Mouse (Mus musculus): Measurements from ENCODE around the gene Eda2r.

Eda2r gene

GRCm38 (mm10) chrX:97377065-97377421 is at the start of gene Eda2r:
TSS of gene Eda2r (minus strand) at chrX:97377216.
- in situ Hi-C loops (cut with MboI, MseI) = no loop called here

DNA sequence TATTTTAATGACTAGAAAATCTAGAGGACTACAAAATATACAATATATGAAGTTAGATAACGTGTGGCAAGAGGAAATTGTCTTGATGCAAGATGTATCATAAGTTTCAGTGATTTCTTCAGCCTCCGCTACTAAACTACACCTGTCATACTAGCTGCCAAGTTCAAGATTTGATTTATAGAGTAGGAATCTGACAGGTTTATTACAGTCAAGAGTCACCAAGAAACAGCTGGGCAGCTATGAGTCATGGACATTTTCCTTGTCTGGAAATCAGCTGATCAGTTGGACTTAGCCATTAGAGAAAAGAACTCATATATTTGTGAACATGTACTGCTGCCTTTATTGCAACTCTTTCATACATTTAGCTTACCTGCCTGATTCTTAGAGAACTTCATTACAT is 20.9 kb upstream of the Eda2r start:
- in situ Hi-C loops (cut with MboI, MseI) = no loop called here

DNA sequence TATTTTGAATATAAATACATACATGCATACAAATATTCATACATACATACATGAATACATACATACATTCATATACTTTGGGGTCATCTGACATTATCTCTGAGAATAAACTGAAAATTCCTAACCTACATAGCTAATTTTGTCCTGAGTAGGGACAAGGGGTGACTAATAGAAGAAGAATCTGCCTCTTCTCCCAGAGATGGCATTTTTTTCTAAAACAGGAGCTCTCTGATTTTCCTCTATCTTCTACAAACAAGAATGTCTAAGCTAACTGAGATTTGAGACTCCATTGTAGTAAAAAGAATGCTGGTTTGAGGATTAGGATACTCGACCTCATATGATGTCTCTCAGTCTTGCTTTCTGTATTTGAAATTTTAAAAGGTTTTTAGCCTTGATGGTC is 1.1 kb upstream of the Eda2r start:
- in situ Hi-C loops (cut with MboI, MseI) = no loop called here

DNA sequence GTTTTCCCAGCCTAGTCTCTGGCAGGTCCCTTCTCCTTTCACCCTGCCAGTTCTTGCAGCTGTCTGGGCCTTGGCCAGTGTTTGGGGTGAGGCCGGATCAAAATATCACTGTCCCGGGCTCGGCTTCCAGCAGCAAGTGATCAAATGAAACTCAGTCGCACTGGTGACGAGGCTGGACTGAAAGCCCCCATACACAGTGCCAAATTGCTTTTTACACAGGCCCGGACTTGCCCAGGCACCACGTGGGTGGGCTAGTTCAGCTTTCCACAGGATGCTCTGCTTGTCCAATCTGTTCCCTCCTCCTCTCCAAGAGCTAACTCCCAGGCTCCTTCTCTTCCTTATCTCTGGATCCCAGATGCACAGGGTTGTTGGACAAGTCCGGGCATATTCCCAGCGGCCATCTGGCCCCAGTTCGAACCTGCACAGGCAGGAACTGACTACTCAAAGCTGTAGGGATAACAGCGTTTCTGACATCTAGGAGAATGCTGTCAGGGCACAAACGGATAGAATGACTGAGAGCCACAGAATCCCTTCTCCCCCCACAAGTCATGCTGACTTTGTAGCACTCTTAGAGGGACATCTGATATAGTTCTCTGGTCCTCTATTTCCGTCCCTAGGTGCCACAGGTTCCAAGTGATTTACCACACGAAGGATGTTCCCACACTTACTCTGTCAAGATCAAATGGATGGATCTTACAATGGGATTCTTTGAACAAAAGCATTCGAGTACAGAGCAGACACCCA is 523 bp downstream of the Eda2r start:
- in situ Hi-C loops (cut with MboI, MseI) = no loop called here

GRCm38 (mm10) chrX:97372826-97373225 is 4.2 kb downstream of the Eda2r start:
- in situ Hi-C loops (cut with MboI, MseI) = no loop called here

- in situ Hi-C loops (cut with MboI, MseI) = no loop called here
Observed at GRCm38 (mm10) chrX:97369206-97369605, 7.8 kb downstream of the Eda2r start.

DNA sequence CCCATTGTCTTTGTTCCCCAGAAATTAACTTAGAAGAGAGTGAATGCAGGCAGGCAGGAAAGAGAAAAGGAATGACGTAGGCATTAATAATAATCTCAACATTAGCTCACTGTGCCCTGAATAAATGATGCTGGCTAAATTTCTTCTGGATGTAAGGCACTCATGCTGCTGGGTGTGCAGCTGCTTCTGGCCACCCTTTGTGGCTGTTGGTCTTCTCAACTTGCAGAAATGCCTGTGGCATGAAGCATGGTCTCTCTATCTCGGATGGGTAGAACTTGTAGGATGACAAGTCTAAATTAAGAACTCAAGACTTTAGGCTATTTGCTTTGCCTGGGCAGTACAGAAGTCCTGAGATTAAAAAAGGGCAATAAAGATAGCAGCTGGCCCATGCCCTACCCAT is 8.3 kb downstream of the Eda2r start:
- in situ Hi-C loops (cut with MboI, MseI) = no loop called here

DNA sequence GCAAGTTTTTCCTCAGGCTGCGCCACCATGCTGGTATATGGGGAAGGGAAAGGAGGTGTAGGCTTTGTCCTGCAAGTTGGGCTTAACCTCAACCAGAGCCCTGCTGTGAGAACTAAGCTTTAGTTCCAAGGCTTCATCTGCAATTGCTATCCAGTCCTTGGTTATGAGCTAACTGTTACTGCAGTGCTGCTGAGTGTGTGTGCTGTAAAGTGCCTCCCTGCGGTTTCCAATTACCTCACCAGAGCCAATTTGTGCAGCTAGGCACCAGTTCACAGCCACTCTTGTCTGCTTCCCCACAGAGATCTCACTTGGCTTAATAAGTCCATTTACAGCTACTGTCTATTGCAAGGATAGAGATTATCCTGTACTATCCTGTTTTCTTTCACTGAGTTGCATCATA is 16.1 kb downstream of the Eda2r start:
- in situ Hi-C loops (cut with MboI, MseI) = no loop called here

GRCm38 (mm10) chrX:97327891-97328290 is 49.1 kb downstream of the Eda2r start:
- in situ Hi-C loops (cut with MboI, MseI) = no loop called here

Measured in T-helper 2 cell (primary cell).